Mouse (Mus musculus) heart, postnatal 14 days (tissue): Measurements from ENCODE around the gene Pex10. TPM values are rescaled to one million over a fixed set of nuclear protein-coding genes. Genes with fewer than 3 reads are reported as not detected.
"Not testable (repeated sequence)": the region's sequence is repeated elsewhere in the genome, so short reads cannot be mapped to it uniquely, and the experiment has no call there.

ENCODE experiments used
- DNase-seq, 2 experiments: peaks; one replicate each; pipeline ENCODE4 v3.0.0; 2021 to 2022
- intact Hi-C: fragments of 180-260 bp; cut with DNase I; formaldehyde crosslinking; loops from one replicate; pipeline ENCODE4 v1.15.1; 2025
- total RNA-seq, 2 experiments: library from RNA; stranded (reverse); gene quantifications; 2 replicates each; pipeline ENCODE4 v1.2.3; 2021

Gene Pex10
- total RNA-seq, 2 experiments from 2014 or later: 18.3 to 19.6 TPM

- intact Hi-C loops: no loop called here
These were observed 8.5 kb upstream of the Pex10 start for GRCm38 (mm10) chr4:155058325-155058724.

GRCm38 (mm10) chr4:155063895-155064294, 2.9 kb upstream of the Pex10 start:
- DNase-seq: no peak
- intact Hi-C loops: no loop called here

More at GRCm38 (mm10) chr4:155058325-155058724, 8.5 kb upstream of the Pex10 start:
- DNase-seq: no peak

- intact Hi-C loops: no loop called here
- no peak for DNase-seq
These were observed 2.3 kb upstream of the Pex10 start for GRCm38 (mm10) chr4:155064474-155064873.

- intact Hi-C loops: loop anchor here (1.0 to 5.0 kb wide), 3 partner anchors 84 to 189 kb away; no protein-coding TSS in a partner anchor
These were observed 614 bp upstream of the Pex10 start for GRCm38 (mm10) chr4:155065970-155066833.

GRCm38 (mm10) chr4:155068357-155068972, 1.6 kb downstream of the Pex10 start:
- intact Hi-C loops: loop anchor here (5.0 kb wide), 1 partner anchor 86 kb away; no protein-coding TSS in a partner anchor

More at GRCm38 (mm10) chr4:155065970-155066833, 614 bp upstream of the Pex10 start:
- peak; percentile 84 to 91 for DNase-seq

GRCm38 (mm10) chr4:155069191-155069590, 2.4 kb downstream of the Pex10 start:
- no peak for DNase-seq
- intact Hi-C loops: loop anchor here (5.0 kb wide), 1 partner anchor 87 kb away; no protein-coding TSS in a partner anchor

More at GRCm38 (mm10) chr4:155068357-155068972, 1.6 kb downstream of the Pex10 start:
- DNase-seq: no peak

- no peak for DNase-seq
These were observed 3.4 kb downstream of the Pex10 start for GRCm38 (mm10) chr4:155070199-155070598.

GRCm38 (mm10) chr4:155070921-155071320, 4.1 kb downstream of the Pex10 start:
- DNase-seq: no peak
- intact Hi-C loops: no loop called here

More at GRCm38 (mm10) chr4:155070199-155070598, 3.4 kb downstream of the Pex10 start:
- intact Hi-C loops: no loop called here

- intact Hi-C loops: no loop called here
- DNase-seq: no peak
These were observed 7.6 kb downstream of the Pex10 start for GRCm38 (mm10) chr4:155074418-155074817.

GRCm38 (mm10) chr4:155075137-155075536, 8.3 kb downstream of the Pex10 start:
- intact Hi-C loops: no loop called here
- DNase-seq: no peak

GRCm38 (mm10) chr4:155075813-155076212, 9.0 kb downstream of the Pex10 start:
- DNase-seq: no peak
- intact Hi-C loops: no loop called here

GRCm38 (mm10) chr4:155076677-155077076, 9.9 kb downstream of the Pex10 start:
- no peak for DNase-seq
- intact Hi-C loops: no loop called here

GRCm38 (mm10) chr4:155078808-155079207, 12.0 kb downstream of the Pex10 start:
- DNase-seq, intact Hi-C loops: not testable (repeated sequence)

- DNase-seq: no peak
- intact Hi-C loops: no loop called here
These were observed 12.8 kb downstream of the Pex10 start for GRCm38 (mm10) chr4:155079666-155080065.

- no peak for DNase-seq
- intact Hi-C loops: no loop called here
These were observed 16.7 kb downstream of the Pex10 start for GRCm38 (mm10) chr4:155083553-155083952.

- intact Hi-C loops: no loop called here
- no peak for DNase-seq
These were observed 17.5 kb downstream of the Pex10 start for GRCm38 (mm10) chr4:155084351-155084750.

- intact Hi-C loops: no loop called here
- no peak for DNase-seq
These were observed 18.6 kb downstream of the Pex10 start for GRCm38 (mm10) chr4:155085206-155086107.

GRCm38 (mm10) chr4:155086108-155087024, 19.6 kb downstream of the Pex10 start, which contains the start of the genes Rer1 and Morn1:
Gene Rer1 (minus strand): TSS chr4:155086382.
Gene Morn1 (plus strand): TSS chr4:155086577.
- DNase-seq: peak; percentile 99 to 100
- intact Hi-C loops: no loop called here

- intact Hi-C loops: no loop called here
- DNase-seq: no peak
These were observed 22.4 kb downstream of the Pex10 start for GRCm38 (mm10) chr4:155089241-155089640.
